Comparison of ENCODE assay signal across 20 mouse cellular contexts in the genomic region with DNA sequence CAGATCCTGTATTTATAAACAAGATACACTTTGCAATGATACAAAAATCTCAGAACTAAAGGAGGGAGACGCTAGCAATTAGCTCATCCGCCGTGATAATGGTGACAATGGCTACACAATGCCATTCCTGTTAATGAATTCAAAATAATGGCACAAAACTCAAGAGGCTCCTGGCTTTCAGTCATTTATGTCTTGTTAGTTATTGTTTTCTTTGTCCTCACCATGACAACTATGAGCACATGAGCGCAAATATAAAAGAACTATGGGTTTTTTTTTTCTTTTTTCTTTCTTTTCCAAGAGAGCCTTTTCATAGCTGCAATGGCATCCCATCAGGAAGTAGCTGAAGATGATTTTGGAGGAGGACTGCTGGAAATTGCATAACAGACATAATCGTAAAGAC.
DNase-seq lines count a peak whose midpoint lies in the region; ATAC-seq and TF ChIP-seq lines count a peak whose summit lies in the region.
"Had no signal": no experiment of that assay in that cellular context is flagged by ENCODE, and none has a peak within 500 bp of the region (broad histone marks: within the 10 kb centered on the region; RNA-seq: fewer than 3 reads in every experiment).

No protein-coding gene starts in this region.

- 85% methylated on average over 5 of the region's 5 CpGs for WGBS in intestine, postnatal 0 days

- no peak for ATAC-seq in activated CD4-positive, CD25-positive, alpha-beta regulatory T cell, adult 4 months
- no peak for ATAC-seq in intestine, postnatal 0 days
- ATAC-seq: forebrain, embryonic 13.5 days; forebrain, embryonic 15.5 days; forebrain, postnatal 0 days; Patski had no signal

- H3K9ac ChIP-seq in intestine, postnatal 0 days (ENCODE audit: low read depth, low read length) = no peak overlapping the region
- H3K9ac ChIP-seq: embryonic facial prominence, embryonic 12.5 days; forebrain, embryonic 13.5 days; forebrain, embryonic 15.5 days; forebrain, postnatal 0 days had no signal

- H3K9me3 ChIP-seq in intestine, postnatal 0 days (ENCODE audit: control insufficient read depth) = no peaks in the 10 kb centered on the region
- H3K9me3 ChIP-seq: embryonic facial prominence, embryonic 10.5 days; embryonic facial prominence, embryonic 12.5 days; forebrain, embryonic 13.5 days; forebrain, embryonic 15.5 days had no signal

- H3K4me3 ChIP-seq in intestine, postnatal 0 days (ENCODE audit: low read depth, low read length) = no peak overlapping the region
- H3K4me3 ChIP-seq: embryonic facial prominence, embryonic 10.5 days; embryonic facial prominence, embryonic 12.5 days; forebrain, embryonic 13.5 days; forebrain, embryonic 15.5 days had no signal

- H3K27me3 ChIP-seq in intestine, postnatal 0 days (replicated peaks; ENCODE audit: control insufficient read depth, insufficient read depth, low read length) = no peaks in the 10 kb centered on the region
- H3K27me3 ChIP-seq: embryonic facial prominence, embryonic 12.5 days; forebrain, embryonic 13.5 days; forebrain, embryonic 15.5 days had no signal

- H3K36me3 ChIP-seq in intestine, postnatal 0 days (ENCODE audit: control insufficient read depth, insufficient read depth) = no peaks in the 10 kb centered on the region
- H3K36me3 ChIP-seq: embryonic facial prominence, embryonic 10.5 days; embryonic facial prominence, embryonic 12.5 days; forebrain, embryonic 15.5 days had no signal

- H3K4me1 ChIP-seq in intestine, postnatal 0 days (replicated peaks; ENCODE audit: control insufficient read depth, insufficient read depth, low read length) = no peaks in the 10 kb centered on the region
- H3K4me1 ChIP-seq: embryonic facial prominence, embryonic 12.5 days had no signal

- peak; percentile 68 for DNase-seq in Muller cell, postnatal 12 days (ENCODE audit: inconsistent ontology term)
- peak; percentile 23 for DNase-seq in brain, embryonic 14.5 days (ENCODE audit: low read depth)
- peak; percentile 63 for DNase-seq in retina, postnatal 1 day
- DNase-seq: adrenal gland, adult 8-10 months; adrenal gland, postnatal 14 days; adrenal gland, postnatal 36 days; cerebellum, adult 11 months; cerebellum, adult 18-20 months; cerebellum, adult 8-10 months; cerebellum, adult 9-11 months; cerebellum, postnatal 14 days; cerebellum, postnatal 36 days; forebrain, postnatal 0 days had no signal

- no peak for TF ChIP-seq POLR2A in brain, embryonic 14.5 days (IDR thresholded peaks at IDR 0.05; ENCODE audit: borderline replicate concordance, extremely low read depth, insufficient read depth, insufficient read length, poor library complexity, severe bottlenecking)

- no peak overlapping the region for H3K4me2 ChIP-seq in intestine, postnatal 0 days (replicated peaks; ENCODE audit: low read depth)
- H3K4me2 ChIP-seq: embryonic facial prominence, embryonic 12.5 days; forebrain, embryonic 13.5 days; forebrain, embryonic 15.5 days had no signal

- no peak overlapping the region for H3K27ac ChIP-seq in intestine, postnatal 0 days (ENCODE audit: low read depth, low read length)
- H3K27ac ChIP-seq: embryonic facial prominence, embryonic 10.5 days; embryonic facial prominence, embryonic 12.5 days; forebrain, embryonic 13.5 days had no signal

- no peak for TF ChIP-seq CTCF in brain, embryonic 14.5 days (IDR thresholded peaks at IDR 0.05; ENCODE audit: borderline replicate concordance, extremely low read depth, insufficient read depth, insufficient read length)
- TF ChIP-seq CTCF in intestine, postnatal 0 days (IDR thresholded peaks at IDR 0.05; ENCODE audit: low read depth) = no peak
